Mouse (Mus musculus): ENCODE data around the gene Zfp810. TPM values are rescaled to one million over a fixed set of nuclear protein-coding genes. Genes with fewer than 3 reads are reported as not detected.
"Not testable (repeated sequence)": the region's sequence is repeated elsewhere in the genome, so short reads cannot be mapped to it uniquely, and the experiment has no call there.

The Zfp810 gene
- polyA plus RNA-seq, 1 experiment, result 20.5 TPM

GRCm38 (mm10) chr9:22324579-22324978, 17.1 kb upstream of the Zfp810 start:
- TF ChIP-seq CTCF (IDR thresholded peaks at IDR 0.05; ENCODE audit: control insufficient read depth, insufficient read depth, low read length) (no peak), POLR2A (IDR thresholded peaks at IDR 0.05; ENCODE audit: borderline replicate concordance, control insufficient read depth, low read depth, low read length) (no peak)
- no peak overlapping the region for H3K27ac ChIP-seq (ENCODE audit: control insufficient read depth, insufficient read depth, low read depth, low read length, poor library complexity)
- 77% methylated on average over 1 of the region's 1 CpGs for WGBS
- H3K4me1 ChIP-seq (ENCODE audit: control insufficient read depth, insufficient read depth, low read length), result peaks cover 2% of the 10 kb centered on the region; the same call in 1 of the 2 replicates
- no peak overlapping the region for H3K4me3 ChIP-seq (replicated peaks; ENCODE audit: control insufficient read depth, low read depth, low read length)

GRCm38 (mm10) chr9:22322381-22323211, 15.1 kb upstream of the Zfp810 start:
- H3K4me1 ChIP-seq (ENCODE audit: control insufficient read depth, insufficient read depth, low read length), result peaks cover 2% of the 10 kb centered on the region; the same call in 1 of the 2 replicates
- WGBS, result 52% methylated on average over 8 of the region's 8 CpGs
- TF ChIP-seq CTCF (IDR thresholded peaks at IDR 0.05; ENCODE audit: control insufficient read depth, insufficient read depth, low read length), result no peak
- TF ChIP-seq POLR2A (IDR thresholded peaks at IDR 0.05; ENCODE audit: borderline replicate concordance, control insufficient read depth, low read depth, low read length), result no peak
- no peak overlapping the region for H3K27ac ChIP-seq (ENCODE audit: control insufficient read depth, insufficient read depth, low read depth, low read length, poor library complexity)
- no peak overlapping the region for H3K4me3 ChIP-seq (replicated peaks; ENCODE audit: control insufficient read depth, low read depth, low read length)

- H3K4me1 ChIP-seq (ENCODE audit: control insufficient read depth, insufficient read depth, low read length), result no peaks in the 10 kb centered on the region; the same call in 1 of the 2 replicates
- H3K27ac ChIP-seq (ENCODE audit: control insufficient read depth, insufficient read depth, low read depth, low read length, poor library complexity), result no peak overlapping the region
- TF ChIP-seq POLR2A (IDR thresholded peaks at IDR 0.05; ENCODE audit: borderline replicate concordance, control insufficient read depth, low read depth, low read length), result no peak
- no peak for TF ChIP-seq CTCF (IDR thresholded peaks at IDR 0.05; ENCODE audit: control insufficient read depth, insufficient read depth, low read length)
- H3K4me3 ChIP-seq (replicated peaks; ENCODE audit: control insufficient read depth, low read depth, low read length), result no peak overlapping the region
- 95% methylated on average over 1 of the region's 1 CpGs for WGBS
Observed at GRCm38 (mm10) chr9:22319109-22319508, 11.7 kb upstream of the Zfp810 start.

- H3K4me1 ChIP-seq (ENCODE audit: control insufficient read depth, insufficient read depth, low read length); H3K4me3 ChIP-seq (replicated peaks; ENCODE audit: control insufficient read depth, low read depth, low read length); H3K27ac ChIP-seq (ENCODE audit: control insufficient read depth, insufficient read depth, low read depth, low read length, poor library complexity): not testable (repeated sequence)
- 86% methylated on average over 5 of the region's 5 CpGs for whole genome bisulfite sequencing
Observed at GRCm38 (mm10) chr9:22316047-22316446, 8.6 kb upstream of the Zfp810 start.

GRCm38 (mm10) chr9:22314066-22314465, 6.6 kb upstream of the Zfp810 start:
- Histone ChIP-seq H3K27ac (ENCODE audit: control insufficient read depth, insufficient read depth, low read depth, low read length, poor library complexity) (no peak overlapping the region), H3K4me3 (replicated peaks; ENCODE audit: control insufficient read depth, low read depth, low read length) (no peak overlapping the region), H3K4me1 (ENCODE audit: control insufficient read depth, insufficient read depth, low read length) (no peaks in the 10 kb centered on the region)
- TF ChIP-seq POLR2A (IDR thresholded peaks at IDR 0.05; ENCODE audit: borderline replicate concordance, control insufficient read depth, low read depth, low read length), result no peak
- WGBS, result 62% methylated on average over 3 of the region's 3 CpGs

- WGBS, result 67% methylated on average over 5 of the region's 5 CpGs
- TF ChIP-seq POLR2A (IDR thresholded peaks at IDR 0.05; ENCODE audit: borderline replicate concordance, control insufficient read depth, low read depth, low read length) (no peak), CTCF (IDR thresholded peaks at IDR 0.05; ENCODE audit: control insufficient read depth, insufficient read depth, low read length) (no peak)
- no peak overlapping the region for H3K27ac ChIP-seq (ENCODE audit: control insufficient read depth, insufficient read depth, low read depth, low read length, poor library complexity)
- no peaks in the 10 kb centered on the region for H3K4me1 ChIP-seq (ENCODE audit: control insufficient read depth, insufficient read depth, low read length)
- H3K4me3 ChIP-seq (replicated peaks; ENCODE audit: control insufficient read depth, low read depth, low read length), result no peak overlapping the region
Observed at GRCm38 (mm10) chr9:22313218-22313617, 5.8 kb upstream of the Zfp810 start.

- Histone ChIP-seq H3K4me3 (replicated peaks; ENCODE audit: control insufficient read depth, low read depth, low read length) (no peak overlapping the region), H3K27ac (ENCODE audit: control insufficient read depth, insufficient read depth, low read depth, low read length, poor library complexity) (no peak overlapping the region), H3K4me1 (ENCODE audit: control insufficient read depth, insufficient read depth, low read length) (no peaks in the 10 kb centered on the region; the same call in 1 of the 2 replicates)
- 77% methylated on average over 5 of the region's 5 CpGs for WGBS
- no peak for TF ChIP-seq POLR2A (IDR thresholded peaks at IDR 0.05; ENCODE audit: borderline replicate concordance, control insufficient read depth, low read depth, low read length)
- no peak for TF ChIP-seq CTCF (IDR thresholded peaks at IDR 0.05; ENCODE audit: control insufficient read depth, insufficient read depth, low read length)
Observed at GRCm38 (mm10) chr9:22309651-22310050, 2.2 kb upstream of the Zfp810 start.

- H3K4me3 ChIP-seq (replicated peaks; ENCODE audit: control insufficient read depth, low read depth, low read length), result peak overlapping the region; percentile 76
- 5% methylated on average over 9 of the region's 9 CpGs for WGBS
- H3K4me1 ChIP-seq (ENCODE audit: control insufficient read depth, insufficient read depth, low read length); H3K27ac ChIP-seq (ENCODE audit: control insufficient read depth, insufficient read depth, low read depth, low read length, poor library complexity): not testable (repeated sequence)
Observed at GRCm38 (mm10) chr9:22307920-22308262, 443 bp upstream of the Zfp810 start.

GRCm38 (mm10) chr9:22306726-22307125, 722 bp downstream of the Zfp810 start:
- WGBS, result 32% methylated on average over 6 of the region's 6 CpGs
- no peaks in the 10 kb centered on the region; the same call in 1 of the 2 replicates for H3K4me1 ChIP-seq (ENCODE audit: control insufficient read depth, insufficient read depth, low read length)
- TF ChIP-seq POLR2A (IDR thresholded peaks at IDR 0.05; ENCODE audit: borderline replicate concordance, control insufficient read depth, low read depth, low read length) (no peak), CTCF (IDR thresholded peaks at IDR 0.05; ENCODE audit: control insufficient read depth, insufficient read depth, low read length) (no peak)
- peak overlapping the region; percentile 76 for H3K4me3 ChIP-seq (replicated peaks; ENCODE audit: control insufficient read depth, low read depth, low read length)
- no peak overlapping the region for H3K27ac ChIP-seq (ENCODE audit: control insufficient read depth, insufficient read depth, low read depth, low read length, poor library complexity)

All from bone marrow, adult 2 months (tissue).